Mouse (Mus musculus) C2C12 (cell line): ENCODE measurements around the gene Ccl11. TPM values are rescaled to one million over a fixed set of nuclear protein-coding genes. Genes with fewer than 3 reads are reported as not detected.

Source experiments
- H3K27me3 ChIP-seq: one replicate; pipeline ENCODE4 v1.6.1; 2011; ENCODE audit not compliant: control insufficient read depth, insufficient read depth, insufficient read length
- H3K36me3 ChIP-seq: one replicate; pipeline ENCODE4 v1.6.1; 2011; ENCODE audit not compliant: control insufficient read depth, insufficient read depth
- H3K4me3 ChIP-seq: one replicate; pipeline ENCODE4 v1.5.1; 2011; ENCODE audit warnings: mild to moderate bottlenecking, control low read depth; ENCODE audit not compliant: poor library complexity, insufficient read depth, severe bottlenecking
- H3K79me2 ChIP-seq: one replicate; pipeline ENCODE4 v1.6.1; 2011; ENCODE audit not compliant: control insufficient read depth, insufficient read depth
- H3K79me3 ChIP-seq: one replicate; pipeline ENCODE4 v1.6.1; 2011; ENCODE audit warnings: low read depth, control low read depth
- H3ac ChIP-seq: one replicate; pipeline ENCODE3; 2011; ENCODE audit warnings: low read depth; ENCODE audit not compliant: control insufficient read depth, insufficient read length
- CEBPB ChIP-seq: IDR thresholded peaks from one replicate; pipeline ENCODE4 v1.6.1; 2011; ENCODE audit warnings: low read depth, mild to moderate bottlenecking, control low read depth, moderate library complexity
- CTCF ChIP-seq: IDR thresholded peaks from one replicate; pipeline ENCODE4 v1.5.1; 2011; ENCODE audit not compliant: control insufficient read depth, insufficient read depth, insufficient read length
- FOSL1 ChIP-seq: IDR thresholded peaks from one replicate; pipeline ENCODE4 v1.8.0; 2011; ENCODE audit warnings: mild to moderate bottlenecking, low read length; ENCODE audit not compliant: poor library complexity, insufficient read depth, severe bottlenecking
- MAX ChIP-seq: IDR thresholded peaks from one replicate; pipeline ENCODE4 v1.6.1; 2011; ENCODE audit warnings: mild to moderate bottlenecking, control low read depth
- MYOD1 ChIP-seq: IDR thresholded peaks from one replicate; pipeline ENCODE4 v1.6.1; 2011; ENCODE audit warnings: low read depth; ENCODE audit not compliant: control insufficient read depth, insufficient read length
- MYOG ChIP-seq: IDR thresholded peaks from one replicate; pipeline ENCODE4 v1.6.1; 2011; ENCODE audit not compliant: control insufficient read depth, insufficient read length; ENCODE audit errors: extremely low read depth
- USF1 ChIP-seq: IDR thresholded peaks from one replicate; pipeline ENCODE4 v1.6.1; 2011; ENCODE audit warnings: low read depth, mild to moderate bottlenecking, control low read depth, moderate library complexity
- polyA plus RNA-seq: library from polyadenylated mRNA; unstranded; fragments of >200 nt; fragmentation: generic; extraction: Trizol; gene quantifications from one replicate; pipeline ENCODE4 v1.2.1, GENCODE M21; 2012; ENCODE audit warnings: missing spikeins

The Ccl11 gene
- polyA plus RNA-seq, 1 experiment = 0.04 TPM

- H3K79me2 ChIP-seq = no peaks in the 10 kb centered on the region
- H3ac ChIP-seq = no peak overlapping the region
- no peaks in the 10 kb centered on the region for H3K79me3 ChIP-seq
- TF ChIP-seq FOSL1 (peak; percentile 57), CEBPB (no peak), USF1 (no peak), MAX (peak; percentile 56), MYOG (no peak), MYOD1 (no peak), CTCF (no peak)
- H3K36me3 ChIP-seq = no peaks in the 10 kb centered on the region
- H3K27me3 ChIP-seq = no peaks in the 10 kb centered on the region
- H3K4me3 ChIP-seq = no peak overlapping the region
These were observed 38.2 kb upstream of the Ccl11 start for GRCm38 (mm10) chr11:82019389-82019788.

- Histone ChIP-seq H3K79me2 (no peaks in the 10 kb centered on the region), H3K36me3 (no peaks in the 10 kb centered on the region), H3K79me3 (no peaks in the 10 kb centered on the region), H3K27me3 (no peaks in the 10 kb centered on the region), H3K4me3 (no peak overlapping the region), H3ac (no peak overlapping the region)
- TF ChIP-seq MYOD1 (peak; percentile 31), MYOG (no peak)
These were observed 37.8 kb upstream of the Ccl11 start for GRCm38 (mm10) chr11:82019793-82020192.

GRCm38 (mm10) chr11:82021406-82021805, 36.2 kb upstream of the Ccl11 start:
- Histone ChIP-seq H3K27me3 (no peaks in the 10 kb centered on the region), H3K36me3 (no peaks in the 10 kb centered on the region), H3K4me3 (no peak overlapping the region), H3K79me3 (no peaks in the 10 kb centered on the region), H3ac (no peak overlapping the region), H3K79me2 (no peaks in the 10 kb centered on the region)
- TF ChIP-seq USF1 (no peak), MYOG (no peak), MYOD1 (no peak), CEBPB (no peak), MAX (no peak), FOSL1 (no peak), CTCF (no peak)

- TF ChIP-seq CTCF = no peak
- no peak for TF ChIP-seq CEBPB
- TF ChIP-seq MYOG = no peak
- no peak for TF ChIP-seq MAX
- no peak for TF ChIP-seq MYOD1
- H3K79me2 ChIP-seq = no peaks in the 10 kb centered on the region
- H3K79me3 ChIP-seq = no peaks in the 10 kb centered on the region
- no peaks in the 10 kb centered on the region for H3K27me3 ChIP-seq
- H3K4me3 ChIP-seq = no peak overlapping the region
- H3ac ChIP-seq = no peak overlapping the region
- H3K36me3 ChIP-seq = no peaks in the 10 kb centered on the region
These were observed 35.0 kb upstream of the Ccl11 start for GRCm38 (mm10) chr11:82022504-82023056.

GRCm38 (mm10) chr11:82023769-82024168, 33.9 kb upstream of the Ccl11 start:
- H3K4me3 ChIP-seq = no peak overlapping the region
- no peaks in the 10 kb centered on the region for H3K79me3 ChIP-seq
- H3K79me2 ChIP-seq = no peaks in the 10 kb centered on the region
- no peak for TF ChIP-seq MAX
- no peak for TF ChIP-seq MYOG
- no peak for TF ChIP-seq MYOD1
- no peak for TF ChIP-seq CTCF
- TF ChIP-seq CEBPB = no peak
- TF ChIP-seq FOSL1 = no peak
- no peak for TF ChIP-seq USF1
- no peak overlapping the region for H3ac ChIP-seq
- H3K36me3 ChIP-seq = no peaks in the 10 kb centered on the region
- H3K27me3 ChIP-seq = no peaks in the 10 kb centered on the region

- H3K79me2 ChIP-seq = no peaks in the 10 kb centered on the region
- H3ac ChIP-seq = no peak overlapping the region
- no peak overlapping the region for H3K4me3 ChIP-seq
- TF ChIP-seq MAX (no peak), FOSL1 (no peak), MYOG (no peak), MYOD1 (no peak), USF1 (no peak), CEBPB (no peak), CTCF (no peak)
- no peaks in the 10 kb centered on the region for H3K79me3 ChIP-seq
- no peaks in the 10 kb centered on the region for H3K27me3 ChIP-seq
- no peaks in the 10 kb centered on the region for H3K36me3 ChIP-seq
These were observed 27.5 kb upstream of the Ccl11 start for GRCm38 (mm10) chr11:82030171-82030570.
